Mouse (Mus musculus) kidney, embryonic 14.5 days (tissue): ENCODE data around the gene Extl2. TPM values are rescaled to one million over a fixed set of nuclear protein-coding genes. Genes with fewer than 3 reads are reported as not detected.

Experiments
- ATAC-seq: fragments of 200-750 bp; cut with Nextera tagmentation; 2 replicates; pipeline ENCODE4 v1.8.0; 2017; ENCODE audit warnings: moderate number of reproducible peaks, mild to moderate bottlenecking, moderate TSS enrichment, moderate library complexity; ENCODE audit not compliant: low FRiP score, low TSS enrichment
- H3K27ac ChIP-seq: fragments of 300-500 bp; sonication (generic); 2 replicates; pipeline ENCODE4 v1.5.1; 2014; ENCODE audit warnings: low read depth, mild to moderate bottlenecking, low read length, moderate library complexity, mixed read lengths
- H3K27me3 ChIP-seq: fragments of 300-500 bp; sonication (generic); 2 replicates; pipeline ENCODE4 v1.6.1; 2014; ENCODE audit warnings: mild to moderate bottlenecking, low read length; ENCODE audit not compliant: control insufficient read depth, insufficient read depth
- H3K36me3 ChIP-seq: fragments of 300-500 bp; sonication (generic); 2 replicates; pipeline ENCODE4 v1.6.1; 2014; ENCODE audit warnings: low read length, mixed read lengths; ENCODE audit not compliant: control insufficient read depth, insufficient read depth
- H3K4me1 ChIP-seq: fragments of 300-500 bp; sonication (generic); 2 replicates; pipeline ENCODE4 v1.6.1; 2014; ENCODE audit warnings: low read length, mixed read lengths; ENCODE audit not compliant: control insufficient read depth, insufficient read depth
- H3K4me2 ChIP-seq: fragments of 300-500 bp; sonication (generic); replicated peaks from 2 replicates; pipeline ENCODE4 v1.6.1; 2014; ENCODE audit warnings: low read depth, mild to moderate bottlenecking, low read length
- H3K4me3 ChIP-seq: fragments of 300-500 bp; sonication (generic); 2 replicates; pipeline ENCODE4 v1.5.1; 2014; ENCODE audit warnings: mild to moderate bottlenecking, low read length
- H3K9ac ChIP-seq: fragments of 300-500 bp; sonication (generic); 2 replicates; pipeline ENCODE4 v1.6.1; 2014; ENCODE audit warnings: low read depth, mild to moderate bottlenecking, low read length, moderate library complexity
- H3K9me3 ChIP-seq: fragments of 300-500 bp; sonication (generic); 2 replicates; pipeline ENCODE4 v1.6.1; 2016; ENCODE audit warnings: low read length; ENCODE audit not compliant: control insufficient read depth
- WGBS: fragments of 180-500 bp; shearing (Covaris S2); extraction: QIAGEN DNeasy Blood & Tissue Kit; methylation state at CpG from one replicate; pipeline ENCODE4 v1.1.7; 2014; 5-methylcytosine and 5-hydroxymethylcytosine counted together
- polyA plus RNA-seq: library from polyadenylated mRNA; unstranded; fragments of >200 nt; fragmentation: Nextera tagmentation; extraction: Ambion mirVana; gene quantifications from 2 replicates; pipeline ENCODE4 v1.2.1, GENCODE M21; 2014

Extl2 gene
- polyA plus RNA-seq, 1 experiment from 2014 or later: 21.8 TPM

- WGBS: 93% methylated on average over 5 of the region's 5 CpGs
- no peak for ATAC-seq
- H3K27me3 ChIP-seq: no peaks in the 10 kb centered on the region
Measured at GRCm38 (mm10) chr3:116019136-116019535, 11.9 kb downstream of the Extl2 start.

GRCm38 (mm10) chr3:116024236-116024635 is 17.0 kb downstream of the Extl2 start:
- H3K4me2 ChIP-seq: no peak overlapping the region
- WGBS: 76% methylated on average over 12 of the region's 12 CpGs

More at GRCm38 (mm10) chr3:116019136-116019535, 11.9 kb downstream of the Extl2 start:
- Histone ChIP-seq H3K4me1 (no peaks in the 10 kb centered on the region), H3K9ac (no peak overlapping the region), H3K27ac (no peak overlapping the region), H3K9me3 (no peaks in the 10 kb centered on the region), H3K4me3 (no peak overlapping the region), H3K4me2 (no peak overlapping the region), H3K36me3 (no peaks in the 10 kb centered on the region)

GRCm38 (mm10) chr3:116024669-116025068 is 17.4 kb downstream of the Extl2 start:
- no peak overlapping the region for H3K4me2 ChIP-seq
- 77% methylated on average over 5 of the region's 5 CpGs for WGBS
- no peaks in the 10 kb centered on the region for H3K27me3 ChIP-seq
- H3K4me3 ChIP-seq: no peak overlapping the region
- no peaks in the 10 kb centered on the region for H3K4me1 ChIP-seq
- peaks cover 10% of the 10 kb centered on the region; the same call in 1 of the 2 replicates for H3K36me3 ChIP-seq
- ATAC-seq: no peak
- H3K27ac ChIP-seq: no peak overlapping the region
- H3K9ac ChIP-seq: no peak overlapping the region
- no peaks in the 10 kb centered on the region for H3K9me3 ChIP-seq

More at GRCm38 (mm10) chr3:116024236-116024635, 17.0 kb downstream of the Extl2 start:
- H3K4me3 ChIP-seq: no peak overlapping the region
- H3K27ac ChIP-seq: no peak overlapping the region
- H3K27me3 ChIP-seq: no peaks in the 10 kb centered on the region
- H3K9me3 ChIP-seq: no peaks in the 10 kb centered on the region
- no peak overlapping the region for H3K9ac ChIP-seq
- ATAC-seq: no peak
- H3K36me3 ChIP-seq: peaks cover 10% of the 10 kb centered on the region; the same call in 1 of the 2 replicates
- no peaks in the 10 kb centered on the region for H3K4me1 ChIP-seq

- H3K4me2 ChIP-seq: no peak overlapping the region
- no peak overlapping the region for H3K9ac ChIP-seq
- 96% methylated on average over 10 of the region's 10 CpGs for WGBS
- H3K27me3 ChIP-seq: no peaks in the 10 kb centered on the region
- no peak for ATAC-seq
- no peaks in the 10 kb centered on the region for H3K9me3 ChIP-seq
- no peaks in the 10 kb centered on the region for H3K4me1 ChIP-seq
- H3K4me3 ChIP-seq: no peak overlapping the region
- H3K36me3 ChIP-seq: peaks cover 10% of the 10 kb centered on the region; the same call in 1 of the 2 replicates
- H3K27ac ChIP-seq: no peak overlapping the region
Measured at GRCm38 (mm10) chr3:116025701-116026100, 18.4 kb downstream of the Extl2 start.

DNA sequence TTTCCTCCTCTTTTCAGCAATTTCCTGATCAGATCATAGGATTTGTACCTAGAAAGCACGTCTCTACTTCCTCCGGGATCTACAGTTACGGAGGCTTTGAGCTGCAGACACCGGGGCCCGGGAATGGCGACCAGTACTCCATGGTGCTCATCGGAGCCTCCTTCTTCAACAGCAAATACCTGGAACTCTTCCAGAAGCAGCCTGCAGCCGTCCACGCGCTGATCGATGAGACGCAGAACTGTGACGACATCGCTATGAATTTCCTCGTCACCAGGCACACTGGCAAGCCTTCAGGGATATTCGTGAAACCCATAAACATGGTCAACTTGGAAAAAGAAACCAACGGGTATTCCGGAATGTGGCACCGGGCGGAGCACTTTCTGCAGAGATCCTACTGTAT is 19.7 kb downstream of the Extl2 start:
- no peak overlapping the region for H3K4me3 ChIP-seq
- no peak for ATAC-seq
- 95% methylated on average over 20 of the region's 20 CpGs for WGBS

GRCm38 (mm10) chr3:116030152-116030788 is 23.0 kb downstream of the Extl2 start:
- H3K4me2 ChIP-seq: no peak overlapping the region
- no peak for ATAC-seq
- 63% methylated on average over 11 of the region's 11 CpGs for WGBS

More for the DNA sequence above, 19.7 kb downstream of the Extl2 start:
- H3K9me3 ChIP-seq: no peaks in the 10 kb centered on the region
- no peak overlapping the region for H3K9ac ChIP-seq
- no peak overlapping the region for H3K4me2 ChIP-seq
- no peaks in the 10 kb centered on the region for H3K4me1 ChIP-seq
- no peak overlapping the region for H3K27ac ChIP-seq
- H3K36me3 ChIP-seq: peaks cover 10% of the 10 kb centered on the region; the same call in 1 of the 2 replicates
- no peaks in the 10 kb centered on the region for H3K27me3 ChIP-seq

DNA sequence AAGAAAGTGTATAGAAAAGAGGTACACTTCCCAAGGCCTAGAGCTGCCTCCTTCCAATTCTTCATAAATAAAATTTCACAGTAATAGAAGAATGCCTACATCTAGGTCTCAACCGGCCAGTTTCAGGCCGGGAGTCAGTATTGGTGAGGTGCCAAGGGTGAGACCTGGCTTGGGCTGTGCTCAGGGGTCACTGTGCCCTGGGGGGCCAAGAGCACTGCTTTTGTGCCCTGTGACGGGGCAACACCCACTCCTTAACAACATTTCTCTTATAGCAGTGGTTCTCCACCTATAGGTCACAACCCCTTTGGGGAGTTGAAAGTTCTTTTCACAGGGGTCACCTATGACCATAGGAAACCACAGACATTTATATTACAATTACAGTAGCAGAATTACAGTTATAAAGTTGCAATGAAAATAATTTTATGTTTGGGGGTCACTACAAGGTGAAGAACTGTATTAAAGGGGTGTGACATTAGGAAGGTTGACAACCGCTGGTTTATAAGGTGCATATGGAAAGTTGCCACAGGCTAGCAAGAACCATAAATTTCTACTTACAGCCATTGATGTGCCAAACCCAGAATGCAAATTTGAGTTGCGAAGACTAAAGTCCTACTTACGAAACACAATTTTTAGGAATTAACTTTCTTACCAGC is 26.1 kb downstream of the Extl2 start:
- no peak overlapping the region for H3K9ac ChIP-seq
- 50% methylated on average over 6 of the region's 6 CpGs for WGBS

More at GRCm38 (mm10) chr3:116030152-116030788, 23.0 kb downstream of the Extl2 start:
- H3K36me3 ChIP-seq: peaks cover 10% of the 10 kb centered on the region; the same call in 1 of the 2 replicates
- H3K9me3 ChIP-seq: no peaks in the 10 kb centered on the region
- no peak overlapping the region for H3K27ac ChIP-seq
- no peaks in the 10 kb centered on the region for H3K27me3 ChIP-seq
- no peak overlapping the region for H3K9ac ChIP-seq
- no peaks in the 10 kb centered on the region for H3K4me1 ChIP-seq
- no peak overlapping the region for H3K4me3 ChIP-seq

DNA sequence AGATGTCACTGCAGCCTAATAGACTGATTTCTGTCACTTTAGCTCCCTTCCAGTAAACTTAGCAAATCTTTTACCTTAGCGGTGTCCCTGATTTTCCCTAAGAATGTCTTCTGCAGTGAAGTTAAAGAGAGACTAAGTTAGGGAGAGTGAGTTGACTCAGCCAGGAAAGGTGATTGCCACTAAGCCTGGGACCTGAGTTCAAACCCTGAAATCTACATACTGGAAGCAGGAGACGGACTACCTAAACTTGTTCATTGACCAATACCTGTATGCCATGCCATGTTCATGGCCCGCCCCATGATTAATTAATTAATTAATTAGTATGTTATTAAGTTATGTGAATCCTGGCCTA is 26.6 kb downstream of the Extl2 start:
- no peaks in the 10 kb centered on the region for H3K4me1 ChIP-seq
- H3K27ac ChIP-seq: no peak overlapping the region
- no peak overlapping the region for H3K9ac ChIP-seq
- peak; percentile 49 for ATAC-seq
- no peaks in the 10 kb centered on the region for H3K36me3 ChIP-seq
- no peaks in the 10 kb centered on the region for H3K9me3 ChIP-seq
- no peak overlapping the region for H3K4me3 ChIP-seq
- no peaks in the 10 kb centered on the region for H3K27me3 ChIP-seq
- whole genome bisulfite sequencing: 59% methylated on average over 3 of the region's 3 CpGs
- no peak overlapping the region for H3K4me2 ChIP-seq

More for the DNA sequence above, 26.1 kb downstream of the Extl2 start:
- Histone ChIP-seq H3K27me3 (no peaks in the 10 kb centered on the region), H3K4me2 (no peak overlapping the region), H3K27ac (no peak overlapping the region), H3K4me1 (no peaks in the 10 kb centered on the region), H3K4me3 (no peak overlapping the region), H3K36me3 (no peaks in the 10 kb centered on the region), H3K9me3 (no peaks in the 10 kb centered on the region)
- peak; percentile 52 for ATAC-seq

GRCm38 (mm10) chr3:116040776-116041175 is 33.5 kb downstream of the Extl2 start:
- Histone ChIP-seq H3K27me3 (no peaks in the 10 kb centered on the region), H3K9ac (no peak overlapping the region), H3K9me3 (no peaks in the 10 kb centered on the region), H3K36me3 (no peaks in the 10 kb centered on the region), H3K27ac (no peak overlapping the region), H3K4me3 (no peak overlapping the region), H3K4me1 (no peaks in the 10 kb centered on the region), H3K4me2 (no peak overlapping the region)
- ATAC-seq: no peak
- 87% methylated on average over 3 of the region's 3 CpGs for WGBS
